Mouse (Mus musculus): Measurements from ENCODE around the gene Tmem82.

Gene Tmem82

GRCm38 (mm10) chr4:141618565-141619243 is at the start of gene Tmem82:
TSS of gene Tmem82 (minus strand) at chr4:141618633.
- peak; percentile 57 for DNase-seq (ENCODE audit: low spot score)

DNA sequence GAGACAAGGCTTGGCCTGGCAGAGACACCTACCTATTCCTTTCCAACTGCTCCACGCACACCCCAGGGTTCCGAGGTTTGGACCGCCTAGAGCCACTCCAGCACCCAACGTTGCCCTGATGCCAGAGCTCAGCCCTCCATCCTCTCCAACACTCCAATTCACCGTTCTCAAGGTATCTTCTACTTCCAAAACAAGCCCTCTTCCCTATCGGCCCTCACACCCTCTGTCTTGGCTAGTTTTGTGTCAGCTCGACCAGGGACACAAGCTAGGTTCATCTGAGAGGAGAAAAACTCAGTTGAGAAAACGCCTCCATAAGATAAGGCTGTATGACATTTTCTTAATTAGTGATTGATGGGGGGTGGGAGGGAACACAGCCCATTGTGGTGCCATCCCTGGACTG is 46.4 kb upstream of the Tmem82 start, which contains the start of gene Plekhm2:
Gene Plekhm2 (minus strand): TSS at position 101 of the 400 bp plus-strand sequence.
- DNase-seq (ENCODE audit: low spot score), result no peak

GRCm38 (mm10) chr4:141664011-141664745 is 45.7 kb upstream of the Tmem82 start:
- DNase-seq (ENCODE audit: low spot score), result peak; percentile 79

DNA sequence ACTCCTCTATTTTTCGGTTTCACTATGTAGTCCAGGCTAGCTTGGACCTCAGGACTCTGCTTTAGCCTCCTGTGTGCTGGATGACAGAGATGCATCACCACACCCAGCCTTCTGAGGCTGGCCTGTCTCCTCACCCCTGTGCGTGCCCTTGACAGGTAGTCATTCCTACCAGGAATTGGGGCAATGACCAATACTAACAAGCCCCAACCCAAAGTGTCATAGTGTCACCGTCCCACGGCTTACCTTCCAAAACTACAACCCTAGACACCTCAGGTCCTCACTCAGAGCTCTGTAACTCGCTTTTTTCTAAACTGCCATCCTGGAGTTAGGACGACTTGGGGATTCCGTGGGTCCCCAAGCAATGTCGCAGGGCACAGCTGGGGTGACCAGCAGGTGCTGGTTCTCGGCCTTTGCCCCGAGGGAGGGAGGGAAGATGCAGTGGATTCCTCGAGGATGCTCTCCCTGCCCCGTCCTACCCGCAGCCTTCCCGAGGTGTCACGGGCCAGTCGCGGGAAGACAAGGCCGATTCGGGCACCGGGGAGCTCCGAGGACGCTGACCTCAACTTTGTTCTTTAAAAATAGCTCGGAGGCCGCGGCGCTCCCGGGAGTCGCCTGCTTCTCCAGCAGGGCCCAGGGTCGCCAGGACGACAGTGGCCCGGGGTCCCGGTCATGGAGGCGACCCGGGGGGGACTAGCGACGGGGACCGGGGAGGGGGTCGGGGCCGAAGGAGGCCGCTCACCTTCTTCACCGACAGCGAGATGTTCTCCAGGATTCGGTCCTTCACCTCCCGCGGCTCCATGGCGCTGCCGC is 44.9 kb upstream of the Tmem82 start:
- peak; percentile 22 for DNase-seq (ENCODE audit: low spot score)

DNA sequence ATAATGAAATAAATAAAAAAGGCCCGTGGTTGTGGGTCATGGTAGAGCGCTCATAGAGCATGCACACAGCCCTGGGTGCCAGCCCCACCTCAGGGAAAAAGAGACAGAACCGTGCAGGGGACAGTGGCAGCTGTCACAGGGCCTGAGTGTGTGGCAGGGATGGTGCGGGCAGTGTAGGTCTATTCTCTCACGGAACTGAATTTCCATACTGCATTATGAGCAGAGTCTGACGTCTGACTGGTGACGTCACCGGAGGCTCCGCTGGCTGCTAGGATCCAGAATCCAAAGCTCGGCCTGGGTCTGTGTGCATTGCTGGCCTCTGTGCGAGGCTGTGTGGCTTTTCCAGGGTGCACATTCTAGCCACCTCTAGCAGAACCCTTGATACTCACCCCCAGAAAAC is 42.5 kb upstream of the Tmem82 start:
- DNase-seq (ENCODE audit: low spot score), result no peak

DNA sequence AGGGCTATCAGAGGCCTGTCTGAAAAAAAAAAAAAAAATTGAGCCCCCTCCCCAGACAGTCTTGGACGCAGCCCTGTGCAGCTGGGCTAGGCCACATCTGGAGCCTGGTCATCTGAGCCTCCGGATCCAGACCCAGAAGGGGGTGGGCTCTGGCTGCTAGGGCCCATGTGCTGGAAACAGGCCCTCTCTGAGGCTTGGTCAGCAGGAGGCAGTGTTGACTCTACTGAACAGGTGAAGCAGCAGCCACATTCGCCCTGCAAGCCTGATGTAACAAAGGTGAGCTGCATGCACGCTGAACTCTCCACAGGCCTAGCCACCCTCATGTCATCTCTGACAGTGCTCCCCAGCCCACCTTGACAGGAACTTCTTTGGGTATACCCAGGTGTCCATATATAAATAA is 41.3 kb upstream of the Tmem82 start:
- DNase-seq (ENCODE audit: low spot score), result peak; percentile 44

GRCm38 (mm10) chr4:141658846-141659484 is 40.5 kb upstream of the Tmem82 start:
- no peak for DNase-seq (ENCODE audit: low spot score)

GRCm38 (mm10) chr4:141656932-141657331 is 38.5 kb upstream of the Tmem82 start:
- DNase-seq (ENCODE audit: low spot score), result no peak

DNA sequence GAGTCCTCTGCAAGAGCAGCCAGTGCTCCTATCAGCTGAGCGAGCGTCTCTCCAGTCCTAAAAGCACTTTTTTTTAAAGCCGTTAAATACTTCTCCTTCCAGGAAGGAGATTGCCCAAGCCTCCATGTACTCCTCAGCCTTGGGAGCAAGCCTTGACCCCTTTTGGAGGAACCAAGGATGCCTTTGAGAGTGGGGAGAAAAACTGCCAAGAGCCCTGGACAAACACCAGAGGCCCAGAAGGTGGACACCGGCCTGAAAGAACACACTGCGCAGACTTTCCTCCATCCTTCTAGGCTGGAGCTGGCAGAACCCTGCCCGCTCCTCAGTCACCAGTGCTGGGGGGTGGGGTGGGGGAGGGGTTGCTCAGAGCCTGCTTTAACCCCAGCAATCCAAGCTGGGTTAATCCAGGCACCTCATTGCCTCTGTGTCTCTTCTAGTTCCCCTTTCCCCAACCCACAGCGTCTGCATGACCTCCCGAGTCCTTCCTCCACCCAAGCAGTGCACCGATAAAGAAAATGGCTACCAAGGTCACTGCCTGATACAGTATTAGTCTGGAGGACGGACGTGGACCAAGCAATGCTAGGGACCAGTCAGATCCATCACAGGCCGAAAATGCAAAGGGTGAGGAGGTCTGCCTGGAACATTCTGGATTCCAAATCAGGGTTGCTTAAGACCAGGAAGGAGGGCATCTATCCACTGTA is 37.6 kb upstream of the Tmem82 start:
- no peak for DNase-seq (ENCODE audit: low spot score)

DNA sequence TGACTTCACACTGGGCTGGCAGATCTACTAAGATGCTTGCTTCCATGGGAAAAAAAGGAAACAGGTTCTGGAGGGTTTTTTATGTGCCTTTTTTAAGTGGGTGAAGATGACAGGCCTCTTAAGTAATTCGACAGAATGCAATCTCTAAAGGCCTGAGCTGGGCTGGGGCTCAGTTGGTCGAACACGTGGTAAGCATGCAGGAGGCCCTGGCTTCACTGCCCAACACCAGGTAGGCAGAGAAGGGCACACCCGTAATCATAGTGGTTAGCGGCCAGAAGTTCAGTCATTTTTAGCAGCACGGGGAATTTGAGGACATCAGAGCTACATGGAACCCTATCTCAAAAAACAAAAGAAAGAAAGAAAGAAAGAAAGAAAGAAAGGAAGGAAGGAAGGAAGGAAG is 36.1 kb upstream of the Tmem82 start:
- no peak for DNase-seq (ENCODE audit: low spot score)

- no peak for DNase-seq (ENCODE audit: low spot score)
Observed at GRCm38 (mm10) chr4:141653813-141654212, 35.4 kb upstream of the Tmem82 start.

GRCm38 (mm10) chr4:141653044-141653443 is 34.6 kb upstream of the Tmem82 start:
- no peak for DNase-seq (ENCODE audit: low spot score)

DNA sequence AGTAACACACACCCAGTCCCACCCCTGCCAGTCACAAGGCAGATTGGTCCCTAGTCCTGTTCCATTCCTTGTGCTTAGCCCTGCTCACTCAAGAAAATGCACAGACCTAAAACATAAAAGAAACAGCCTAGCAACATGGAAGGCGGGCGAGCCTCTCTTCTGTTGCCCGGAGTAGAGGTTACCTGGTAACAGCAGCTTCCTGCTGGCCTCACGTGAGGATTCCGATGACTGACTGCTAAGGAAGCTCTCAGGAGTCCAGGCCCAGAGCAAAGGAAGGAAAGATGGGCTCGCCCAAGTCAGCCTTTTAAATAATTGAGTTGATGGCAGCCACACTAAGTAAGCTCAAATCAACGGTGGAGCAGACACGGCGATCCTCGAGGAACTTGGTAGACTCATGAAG is 33.5 kb upstream of the Tmem82 start:
- no peak for DNase-seq (ENCODE audit: low spot score)

DNA sequence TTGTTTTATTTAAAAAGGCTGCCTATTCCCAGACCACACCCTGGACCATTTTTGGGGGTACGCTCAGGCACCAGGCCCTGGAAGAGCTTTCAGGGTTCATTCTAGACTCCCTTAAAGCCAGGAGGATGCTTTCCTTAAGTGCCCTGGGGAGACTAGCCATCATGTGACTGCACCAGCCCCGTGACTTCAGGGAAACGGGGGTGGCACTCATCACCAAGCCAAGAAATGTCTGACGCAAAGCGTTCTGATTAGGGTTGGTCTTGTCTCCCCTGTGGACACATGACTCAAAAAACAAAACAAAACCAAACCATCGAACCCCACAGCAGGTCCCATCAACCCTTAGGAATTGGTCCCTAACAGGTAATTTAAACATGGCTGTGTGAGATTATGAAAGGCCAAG is 32.9 kb upstream of the Tmem82 start:
- no peak for DNase-seq (ENCODE audit: low spot score)

- DNase-seq (ENCODE audit: low spot score), result no peak
Observed at GRCm38 (mm10) chr4:141649244-141649643, 30.8 kb upstream of the Tmem82 start.

DNA sequence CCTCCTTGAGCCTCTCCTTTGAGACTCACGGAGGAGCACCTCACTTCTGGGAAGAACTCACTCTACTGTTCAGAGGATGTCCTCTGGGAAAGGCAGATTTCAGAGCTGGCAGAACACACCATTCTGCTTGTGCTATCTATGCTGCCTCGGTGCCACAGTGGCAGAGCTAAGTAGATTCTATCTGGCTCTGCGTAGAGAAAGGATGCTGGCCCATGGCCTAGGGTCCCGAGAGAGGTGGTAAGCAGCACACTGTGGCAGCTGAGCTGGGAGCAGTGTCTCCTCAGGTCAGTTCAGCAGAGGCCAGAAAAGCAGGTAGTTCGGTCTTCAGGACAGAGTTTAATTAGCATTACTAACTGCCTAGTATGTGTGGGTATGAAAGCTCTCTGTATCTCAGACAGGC is 29.8 kb upstream of the Tmem82 start:
- no peak for DNase-seq (ENCODE audit: low spot score)

DNA sequence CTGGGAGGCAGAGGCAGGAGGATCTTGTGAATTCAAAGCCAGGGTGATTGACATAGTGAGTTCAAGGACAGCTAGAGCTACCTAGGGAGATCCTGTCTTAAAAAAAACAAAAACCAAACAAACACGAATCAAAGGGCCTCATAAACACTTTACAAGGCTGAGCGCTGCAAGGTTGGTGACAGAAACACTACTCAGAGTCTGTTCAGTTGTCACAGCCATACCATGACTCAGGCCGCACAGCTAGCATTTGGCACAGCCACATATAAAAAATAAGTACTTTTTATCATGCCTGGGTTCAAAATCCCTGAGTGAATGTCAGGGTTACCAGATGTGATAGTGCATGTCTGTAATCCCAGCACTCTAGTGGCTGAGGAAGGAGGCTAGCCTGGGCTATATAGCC is 28.8 kb upstream of the Tmem82 start:
- no peak for DNase-seq (ENCODE audit: low spot score)

DNA sequence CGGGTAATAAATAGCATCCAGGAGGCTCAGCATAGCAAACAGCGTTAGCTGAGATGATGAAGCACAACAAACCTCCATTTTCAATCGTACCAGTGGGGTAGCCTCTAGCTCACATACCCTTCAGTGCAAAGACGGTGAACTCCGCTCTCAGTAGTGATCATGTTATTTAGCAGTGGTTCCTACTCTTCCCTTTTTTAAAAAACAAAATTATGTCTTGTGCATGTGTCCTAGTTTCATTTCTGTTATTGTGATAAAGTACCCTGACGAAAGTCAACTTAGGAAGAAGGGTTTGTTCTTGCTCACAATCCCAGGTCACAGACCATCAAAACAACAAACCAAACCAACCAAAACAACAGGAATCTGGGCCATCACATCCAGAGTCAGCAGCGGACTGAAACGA is 27.6 kb upstream of the Tmem82 start:
- no peak for DNase-seq (ENCODE audit: low spot score)

DNA sequence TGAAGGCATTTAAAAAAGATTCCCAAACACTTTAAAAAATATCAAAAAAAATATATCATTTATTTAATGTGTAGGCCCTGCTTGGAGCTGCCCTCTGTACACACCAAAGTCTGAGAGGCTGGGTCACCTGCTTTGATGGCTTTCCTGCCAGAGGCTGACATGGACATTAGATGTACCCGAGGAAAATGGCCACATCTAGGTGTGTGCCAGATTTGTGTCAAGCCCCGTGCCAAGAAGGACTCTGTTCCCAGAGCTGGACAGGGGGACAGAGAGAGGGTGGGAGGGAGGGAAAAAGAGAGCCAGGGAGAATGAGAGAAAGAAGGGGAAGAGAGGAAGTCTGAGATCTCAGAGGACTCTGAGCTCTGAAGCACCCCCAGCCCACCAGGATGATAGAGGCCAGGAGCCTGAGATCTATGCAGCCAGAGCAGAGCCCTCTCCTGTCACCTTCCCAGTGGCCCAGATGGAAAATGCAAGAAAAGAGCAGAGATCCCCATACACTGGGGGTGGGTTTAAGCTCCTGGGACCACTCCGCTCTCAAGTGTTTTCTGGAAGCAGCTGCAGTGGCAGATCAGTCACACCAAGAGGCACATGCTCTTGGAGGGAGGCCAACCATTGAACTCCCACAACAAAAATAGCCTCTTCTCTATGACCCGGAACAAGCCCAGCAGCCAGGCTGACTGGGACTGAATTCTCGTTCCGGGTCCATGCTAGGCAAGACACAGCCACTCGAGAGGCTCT is 24.9 kb upstream of the Tmem82 start:
- peak; percentile 36 for DNase-seq (ENCODE audit: low spot score)

DNA sequence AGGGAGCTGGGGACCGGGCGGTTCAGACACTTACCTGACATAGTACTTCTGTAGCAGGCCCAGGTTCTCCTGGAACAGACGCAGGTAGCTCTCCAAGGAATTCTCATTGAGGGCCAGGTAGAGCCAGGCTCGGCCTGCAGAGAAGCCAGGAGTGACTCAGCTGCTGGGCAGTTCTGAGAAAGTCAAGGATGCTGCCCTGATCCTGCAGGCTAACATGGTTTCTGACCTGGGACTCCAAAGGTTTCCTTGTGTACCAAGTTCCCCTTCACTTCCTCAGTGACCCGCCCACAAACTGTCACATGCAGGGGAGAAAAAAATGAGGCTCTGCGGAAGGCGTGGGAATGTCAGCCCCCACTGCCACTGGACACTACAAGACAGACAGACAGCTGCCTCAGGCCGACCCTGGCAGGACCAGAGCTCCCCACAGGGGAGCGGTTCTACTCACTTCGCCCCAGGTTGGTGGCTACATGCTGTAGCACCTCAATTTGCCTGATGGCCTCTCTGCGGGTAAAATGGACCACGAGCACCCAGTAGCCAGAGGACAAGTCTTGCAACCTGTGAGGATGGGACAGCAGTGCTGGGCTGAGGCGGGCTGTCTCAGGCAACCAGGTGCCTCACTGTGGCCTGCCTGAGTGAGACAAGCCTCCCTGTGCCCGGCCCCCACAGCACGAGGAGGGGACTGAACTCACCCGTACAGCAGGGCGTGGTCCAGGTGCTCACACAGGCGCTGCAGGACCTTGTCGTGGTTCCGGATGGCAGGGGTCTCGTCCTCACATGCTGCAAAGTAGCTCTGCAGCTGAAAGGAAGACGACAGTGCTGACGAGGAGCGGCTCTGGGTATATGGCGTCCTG is 23.8 kb upstream of the Tmem82 start:
- no peak for DNase-seq (ENCODE audit: low spot score)
